Mouse (Mus musculus) heart, postnatal 14 days (tissue): Measurements from ENCODE around the gene Actbl2. TPM values are rescaled to one million over a fixed set of nuclear protein-coding genes. Genes with fewer than 3 reads are reported as not detected.

ENCODE experiments used
- DNase-seq, 2 experiments: peaks; one replicate each; pipeline ENCODE4 v3.0.0; 2021 to 2022
- intact Hi-C: fragments of 180-260 bp; cut with DNase I; formaldehyde crosslinking; loops from one replicate; pipeline ENCODE4 v1.15.1; 2025
- total RNA-seq, 2 experiments: library from RNA; stranded (reverse); gene quantifications; 2 replicates each; pipeline ENCODE4 v1.2.3; 2021

The Actbl2 gene
- total RNA-seq, 2 experiments from 2014 or later, result not detected

- intact Hi-C loops, result no loop called here
Measured at GRCm38 (mm10) chr13:111266855-111267254, 12.0 kb downstream of the Actbl2 start.

GRCm38 (mm10) chr13:111268992-111269391, 14.2 kb downstream of the Actbl2 start:
- no peak for DNase-seq
- intact Hi-C loops, result no loop called here

More at GRCm38 (mm10) chr13:111266855-111267254, 12.0 kb downstream of the Actbl2 start:
- DNase-seq, result no peak

- intact Hi-C loops, result no loop called here
- no peak for DNase-seq
Measured at GRCm38 (mm10) chr13:111269789-111270335, 15.0 kb downstream of the Actbl2 start.

GRCm38 (mm10) chr13:111271868-111272267, 17.1 kb downstream of the Actbl2 start:
- intact Hi-C loops, result no loop called here
- DNase-seq, result no peak

- intact Hi-C loops, result no loop called here
- peak; percentile 19 to 22 for DNase-seq
Measured at GRCm38 (mm10) chr13:111286461-111287385, 31.9 kb downstream of the Actbl2 start.

GRCm38 (mm10) chr13:111291161-111291957, 36.5 kb downstream of the Actbl2 start:
- no peak for DNase-seq
- intact Hi-C loops, result no loop called here

GRCm38 (mm10) chr13:111291958-111292493, 37.2 kb downstream of the Actbl2 start:
- intact Hi-C loops, result no loop called here
- peak; percentile 38 to 55 for DNase-seq

- intact Hi-C loops, result no loop called here
- no peak for DNase-seq
Measured at GRCm38 (mm10) chr13:111293478-111293877, 38.7 kb downstream of the Actbl2 start.

GRCm38 (mm10) chr13:111294965-111295494, 40.2 kb downstream of the Actbl2 start:
- DNase-seq, result no peak
- intact Hi-C loops, result no loop called here

GRCm38 (mm10) chr13:111296029-111296428, 41.2 kb downstream of the Actbl2 start:
- peak in 1 of 2 experiments; percentile 19 for DNase-seq
- intact Hi-C loops, result no loop called here

- intact Hi-C loops, result no loop called here
- DNase-seq, result no peak
Measured at GRCm38 (mm10) chr13:111297614-111298013, 42.8 kb downstream of the Actbl2 start.

GRCm38 (mm10) chr13:111299145-111299713, 44.4 kb downstream of the Actbl2 start:
- intact Hi-C loops, result no loop called here

GRCm38 (mm10) chr13:111300846-111301245, 46.0 kb downstream of the Actbl2 start:
- DNase-seq, result no peak
- intact Hi-C loops, result no loop called here

More at GRCm38 (mm10) chr13:111299145-111299713, 44.4 kb downstream of the Actbl2 start:
- no peak for DNase-seq

GRCm38 (mm10) chr13:111301431-111301830, 46.6 kb downstream of the Actbl2 start:
- intact Hi-C loops, result no loop called here

GRCm38 (mm10) chr13:111304194-111304593, 49.4 kb downstream of the Actbl2 start:
- intact Hi-C loops, result no loop called here

More at GRCm38 (mm10) chr13:111301431-111301830, 46.6 kb downstream of the Actbl2 start:
- DNase-seq, result no peak

GRCm38 (mm10) chr13:111304736-111305135, 49.9 kb downstream of the Actbl2 start:
- intact Hi-C loops, result no loop called here
- no peak for DNase-seq

More at GRCm38 (mm10) chr13:111304194-111304593, 49.4 kb downstream of the Actbl2 start:
- DNase-seq, result no peak
